Comparison of ENCODE assay signal across 8 mouse cellular contexts in genomic region chr2:127008469-127008998, GRCm38 (mm10). TPM values are rescaled to one million over a fixed set of nuclear protein-coding genes. Genes with fewer than 3 reads are reported as not detected.
DNase-seq lines count a peak whose midpoint lies in the region; ATAC-seq lines count a peak whose summit lies in the region.

Gene Ap4e1 (plus strand): TSS chr2:127008717.

- H3K27me3 ChIP-seq in hindbrain, embryonic 13.5 days: no peaks in the 10 kb centered on the region

- H3K27ac ChIP-seq in hindbrain, embryonic 13.5 days: peak within 1 kb of the TSS; percentile 82

- DNase-seq in NIH3T3 (ENCODE audit: low read depth): peak; percentile 98
- DNase-seq in cerebellum, postnatal 10 days: peak; percentile 98 to 100
- DNase-seq in frontal cortex, postnatal 10 days (ENCODE audit: low spot score in 2 of 2): peak; percentile 87 to 94
- peak; percentile 100 for DNase-seq in layer of hippocampus, postnatal 25 days (ENCODE audit: extremely low spot score in 1 of 2, low spot score in 1 of 2)
- peak; percentile 93 for DNase-seq in lung, postnatal 25 days (ENCODE audit: low spot score)
- DNase-seq in retina, embryonic 14.5 days (ENCODE audit: low spot score): peak; percentile 98
- peak; percentile 100 for DNase-seq in thymus, postnatal 4 days

- H3K4me1 ChIP-seq in hindbrain, embryonic 13.5 days (replicated peaks): peaks cover 15% of the 10 kb centered on the region

- peak within 1 kb of the TSS; percentile 93 for H3K9ac ChIP-seq in hindbrain, embryonic 13.5 days

- 1% methylated on average over 40 of the region's 40 CpGs for WGBS in hindbrain, embryonic 13.5 days

- ATAC-seq in hindbrain, embryonic 13.5 days (ENCODE audit: low FRiP score): peak; percentile 92

- H3K9me3 ChIP-seq in hindbrain, embryonic 13.5 days: no peaks in the 10 kb centered on the region

- peaks cover 19% of the 10 kb centered on the region for H3K36me3 ChIP-seq in hindbrain, embryonic 13.5 days

- H3K4me3 ChIP-seq in hindbrain, embryonic 13.5 days: peak within 1 kb of the TSS; percentile 89

- H3K4me2 ChIP-seq in hindbrain, embryonic 13.5 days: peak within 1 kb of the TSS; percentile 69

RNA-seq across cellular contexts. Expression of gene Ap4e1, which starts in this region (rescaled TPM):
- 11.5 and 13.2 TPM in 2 replicates for polyA plus RNA-seq in hindbrain, embryonic 13.5 days (2015; fragmentation: Nextera tagmentation; extraction: Ambion mirVana)
- total RNA-seq in layer of hippocampus, postnatal 25 days (2021): 10 to 100 TPM in 1 of 2 experiments, 1 to 10 TPM in 1; 9.9 to 15.0 TPM

Comparison
In these comparisons a context has a peak if more than half of its experiments do, and no peak if none do; other contexts are left out.
1. Peak in every context shown above with its lines: DNase-seq, ATAC-seq, H3K4me3 ChIP-seq and H3K27ac ChIP-seq.